ENCODE assay signal across 13 mouse cellular contexts in genomic region chr1:171425126-171425525, GRCm38 (mm10). TPM values are rescaled to one million over a fixed set of nuclear protein-coding genes. Genes with fewer than 3 reads are reported as not detected.
DNase-seq lines count a peak whose midpoint lies in the region; ATAC-seq and TF ChIP-seq lines count a peak whose summit lies in the region.
"Had no signal": no experiment of that assay in that cellular context is flagged by ENCODE, and none has a peak within 500 bp of the region (broad histone marks: within the 10 kb centered on the region; RNA-seq: fewer than 3 reads in every experiment).

No protein-coding gene starts in this region.

- H3K27me3 ChIP-seq in intestine, embryonic 16.5 days (replicated peaks; ENCODE audit: control insufficient read depth, insufficient read depth, low read length), result no peaks in the 10 kb centered on the region
- H3K27me3 ChIP-seq in forebrain, postnatal 0 days (ENCODE audit: insufficient read depth, low read length), result no peaks in the 10 kb centered on the region
- H3K27me3 ChIP-seq: kidney, embryonic 15.5 days had no signal

- WGBS in intestine, embryonic 16.5 days, result 25% methylated on average over 4 of the region's 4 CpGs
- 80% methylated on average over 4 of the region's 4 CpGs for WGBS in forebrain, postnatal 0 days

- no peak overlapping the region for H3K4me3 ChIP-seq in intestine, embryonic 16.5 days (ENCODE audit: low read length)
- H3K4me3 ChIP-seq in forebrain, postnatal 0 days (ENCODE audit: low read depth, low read length), result no peak overlapping the region
- H3K4me3 ChIP-seq: kidney, embryonic 15.5 days; limb, embryonic 10.5 days; midbrain, embryonic 10.5 days had no signal

- H3K9ac ChIP-seq in intestine, embryonic 16.5 days (ENCODE audit: low read depth, low read length), result no peak overlapping the region
- H3K9ac ChIP-seq in forebrain, postnatal 0 days, result no peak overlapping the region
- H3K9ac ChIP-seq: kidney, embryonic 15.5 days had no signal

- no peak for TF ChIP-seq CTCF in forebrain, postnatal 0 days (IDR thresholded peaks at IDR 0.05; ENCODE audit: low read depth)

- H3K4me1 ChIP-seq in intestine, embryonic 16.5 days (ENCODE audit: control insufficient read depth, insufficient read depth, low read length), result peaks cover 12% of the 10 kb centered on the region
- no peaks in the 10 kb centered on the region for H3K4me1 ChIP-seq in forebrain, postnatal 0 days (ENCODE audit: insufficient read depth)
- H3K4me1 ChIP-seq: midbrain, embryonic 10.5 days had no signal

- peak; percentile 65 for DNase-seq in urinary bladder, postnatal 14 days (ENCODE audit: low spot score)
- DNase-seq in urinary bladder, postnatal 25 days (ENCODE audit: low spot score), result no peak
- DNase-seq in adrenal gland, postnatal 36 days, result peak; percentile 84 to 87
- DNase-seq in testis, postnatal 14 days (ENCODE audit: low spot score), result peak; percentile 75
- DNase-seq in MN1 (ENCODE audit: low spot score), result no peak
- no peak for DNase-seq in forebrain, postnatal 0 days
- DNase-seq: cerebellum, adult 9-11 months; spleen, adult 18-20 months had no signal

- H3K27ac ChIP-seq in intestine, embryonic 16.5 days (ENCODE audit: low read length), result no peak overlapping the region
- no peak overlapping the region for H3K27ac ChIP-seq in forebrain, postnatal 0 days (ENCODE audit: low read depth, low read length)
- H3K27ac ChIP-seq: kidney, embryonic 15.5 days; limb, embryonic 10.5 days; midbrain, embryonic 10.5 days had no signal

- no peaks in the 10 kb centered on the region for H3K9me3 ChIP-seq in intestine, embryonic 16.5 days (ENCODE audit: control insufficient read depth, low read length)
- no peaks in the 10 kb centered on the region for H3K9me3 ChIP-seq in forebrain, postnatal 0 days (ENCODE audit: low read length)
- H3K9me3 ChIP-seq: kidney, embryonic 15.5 days; limb, embryonic 10.5 days; midbrain, embryonic 10.5 days had no signal

- H3K36me3 ChIP-seq in intestine, embryonic 16.5 days (ENCODE audit: control insufficient read depth, insufficient read depth, low read length), result no peaks in the 10 kb centered on the region
- H3K36me3 ChIP-seq in forebrain, postnatal 0 days (ENCODE audit: insufficient read depth), result peaks cover 15% of the 10 kb centered on the region; the same call in 1 of the 2 replicates

- H3K4me2 ChIP-seq in intestine, embryonic 16.5 days (ENCODE audit: low read depth, low read length), result no peak overlapping the region
- no peak overlapping the region for H3K4me2 ChIP-seq in forebrain, postnatal 0 days (ENCODE audit: low read depth)
- H3K4me2 ChIP-seq: kidney, embryonic 15.5 days had no signal

- ATAC-seq in intestine, embryonic 16.5 days, result peak; percentile 72
- ATAC-seq in megakaryocyte-erythroid progenitor cell, adult 5-6 weeks (replicated peaks; ENCODE audit: low FRiP score, low TSS enrichment, poor library complexity, severe bottlenecking), result no peak
- no peak for ATAC-seq in forebrain, postnatal 0 days

RNA-seq across cellular contexts. Expression of gene Tstd1, which starts 6.5 kb away (rescaled TPM):
- 1 to 10 TPM; 1.3 to 3.6 TPM for total RNA-seq in adrenal gland, postnatal 36 days (2021)
- 5.3 and 5.6 TPM in 2 replicates for polyA plus RNA-seq in intestine, embryonic 16.5 days (2015; fragmentation: Nextera tagmentation; extraction: Ambion mirVana)
- not detected in 2 replicates for total RNA-seq in megakaryocyte-erythroid progenitor cell, adult 5-6 weeks (2014; fragmentation: Nextera tagmentation)
- total RNA-seq in megakaryocyte-erythroid progenitor cell, adult 5-6 weeks (2017), result 1.1 TPM in 1 of 2 replicates, not detected in the other
- 1.3 and 2.0 TPM in 2 replicates for total RNA-seq in forebrain, postnatal 0 days (2014; rRNA removed)
- polyA plus RNA-seq in forebrain, postnatal 0 days (2015; fragmentation: Nextera tagmentation; extraction: Ambion mirVana), result 1.9 and 3.1 TPM in 2 replicates

RNA-seq across cellular contexts. Expression of gene F11r, which starts 12.2 kb away (rescaled TPM):
- total RNA-seq in adrenal gland, postnatal 36 days (2021), result 10 to 100 TPM; 39.7 to 51.0 TPM
- 101 and 108 TPM in 2 replicates for polyA plus RNA-seq in intestine, embryonic 16.5 days (2015; fragmentation: Nextera tagmentation; extraction: Ambion mirVana)
- not detected in 2 replicates for total RNA-seq in megakaryocyte-erythroid progenitor cell, adult 5-6 weeks (2014; fragmentation: Nextera tagmentation)
- 0.38 and 2.3 TPM in 2 replicates for total RNA-seq in megakaryocyte-erythroid progenitor cell, adult 5-6 weeks (2017)
- 3.6 and 6.2 TPM in 2 replicates for total RNA-seq in forebrain, postnatal 0 days (2014; rRNA removed)
- polyA plus RNA-seq in forebrain, postnatal 0 days (2015; fragmentation: Nextera tagmentation; extraction: Ambion mirVana), result 4.6 and 7.8 TPM in 2 replicates

RNA-seq across cellular contexts. Expression of gene Usf1, which starts 14.0 kb away (rescaled TPM):
- 10 to 100 TPM; 54.1 to 72.9 TPM for total RNA-seq in adrenal gland, postnatal 36 days (2021)
- 54.6 and 58.1 TPM in 2 replicates for polyA plus RNA-seq in intestine, embryonic 16.5 days (2015; fragmentation: Nextera tagmentation; extraction: Ambion mirVana)
- total RNA-seq in megakaryocyte-erythroid progenitor cell, adult 5-6 weeks (2014; fragmentation: Nextera tagmentation), result 24.1 and 32.0 TPM in 2 replicates
- total RNA-seq in megakaryocyte-erythroid progenitor cell, adult 5-6 weeks (2017), result 46.2 and 60.5 TPM in 2 replicates
- total RNA-seq in forebrain, postnatal 0 days (2014; rRNA removed), result 168 and 183 TPM in 2 replicates
- polyA plus RNA-seq in forebrain, postnatal 0 days (2015; fragmentation: Nextera tagmentation; extraction: Ambion mirVana), result 198 and 200 TPM in 2 replicates

RNA-seq across cellular contexts. Expression of gene Arhgap30, which starts 36.4 kb away (rescaled TPM):
- 1 to 10 TPM; 2.6 to 3.6 TPM for total RNA-seq in adrenal gland, postnatal 36 days (2021)
- 2.0 and 2.5 TPM in 2 replicates for polyA plus RNA-seq in intestine, embryonic 16.5 days (2015; fragmentation: Nextera tagmentation; extraction: Ambion mirVana)
- 11.8 and 20.7 TPM in 2 replicates for total RNA-seq in megakaryocyte-erythroid progenitor cell, adult 5-6 weeks (2014; fragmentation: Nextera tagmentation)
- total RNA-seq in megakaryocyte-erythroid progenitor cell, adult 5-6 weeks (2017), result 18.7 and 28.7 TPM in 2 replicates
- total RNA-seq in forebrain, postnatal 0 days (2014; rRNA removed), result 0.69 and 0.81 TPM in 2 replicates
- 0.53 and 0.65 TPM in 2 replicates for polyA plus RNA-seq in forebrain, postnatal 0 days (2015; fragmentation: Nextera tagmentation; extraction: Ambion mirVana)

RNA-seq across cellular contexts. Expression of gene Nectin4, which starts 55.2 kb away (rescaled TPM):
- total RNA-seq in adrenal gland, postnatal 36 days (2021), result under 1 TPM; 0.23 TPM
- polyA plus RNA-seq in intestine, embryonic 16.5 days (2015; fragmentation: Nextera tagmentation; extraction: Ambion mirVana), result 2.8 and 3.8 TPM in 2 replicates
- total RNA-seq in megakaryocyte-erythroid progenitor cell, adult 5-6 weeks (2014; fragmentation: Nextera tagmentation), result not detected in 2 replicates
- total RNA-seq in megakaryocyte-erythroid progenitor cell, adult 5-6 weeks (2017), result 0.14 and 0.27 TPM in 2 replicates
- 1.0 and 2.0 TPM in 2 replicates for total RNA-seq in forebrain, postnatal 0 days (2014; rRNA removed)
- polyA plus RNA-seq in forebrain, postnatal 0 days (2015; fragmentation: Nextera tagmentation; extraction: Ambion mirVana), result 1.3 and 1.8 TPM in 2 replicates

Comparison
In these comparisons a context has a peak if more than half of its experiments do, and no peak if none do; other contexts are left out.
1. DNase-seq: peak in urinary bladder, postnatal 14 days (single experiment), adrenal gland, postnatal 36 days (2 of 2) and testis, postnatal 14 days (single experiment); none in urinary bladder, postnatal 25 days (single experiment), MN1 (single experiment) and forebrain, postnatal 0 days (single experiment).